Mouse (Mus musculus): Measurements from ENCODE around the gene Gm21985. TPM values are rescaled to one million over a fixed set of nuclear protein-coding genes. Genes with fewer than 3 reads are reported as not detected.
"Not testable (repeated sequence)": the region's sequence is repeated elsewhere in the genome, so short reads cannot be mapped to it uniquely, and the experiment has no call there.

Gm21985 gene
- total and polyA plus RNA-seq, 3 experiments, result 0.51 TPM; not detected in 2

GRCm38 (mm10) chr2:112449597-112450296, 183.6 kb downstream of the Gm21985 start (continued):
- peak; percentile 37; the same call in 1 of the 2 replicates for TF ChIP-seq ZNF384 (IDR thresholded peaks at IDR 0.05; ENCODE audit: low read depth, low read length)

- H3K36me3 ChIP-seq (replicated peaks in 1 of 2; ENCODE audit: control insufficient read depth in 1 of 2, insufficient read depth in 1 of 2, low read length in 1 of 2); DNase-seq (ENCODE audit: extremely low read depth); H3K4me2 ChIP-seq (ENCODE audit: insufficient read depth, low read depth, poor library complexity, severe bottlenecking); H3K27ac ChIP-seq (ENCODE audit: insufficient read depth, low read depth); H3K9ac ChIP-seq (ENCODE audit: insufficient read depth, low read depth); dilution Hi-C loops (cut with MboI; ENCODE audit: extremely low pct_ligation_motif_present, extremely low pct_unique_long_range_greater_than_20kb, low sequenced_read_pairs); H3K9me3 ChIP-seq (replicated peaks; ENCODE audit: low read length); H3K27me3 ChIP-seq (replicated peaks); H3K4me3 ChIP-seq (replicated peaks in 1 of 3; ENCODE audit: low read depth in 2 of 3, low read length in 2 of 3, poor library complexity in 1 of 3): not testable (repeated sequence)
- H3K4me1 ChIP-seq (ENCODE audit: control insufficient read depth in 1 of 2, insufficient read depth in 2 of 2), result peaks cover 3 to 36% of the 10 kb centered on the region in 2 experiments; a peak in 3 of 4 replicates
- in situ Hi-C loops (cut with MboI; ENCODE audit: low pct_ligation_motif_present, low pct_unique_long_range_greater_than_20kb, low sequenced_read_pairs), result loop anchor here (10.0 kb wide), 1 partner anchor 78 kb away; the partner anchor contains the start of gene Katnbl1
- H3K79me2 ChIP-seq (replicated peaks; ENCODE audit: control insufficient read depth, extremely low read depth, insufficient read depth, poor library complexity, severe bottlenecking), result peaks cover 20% of the 10 kb centered on the region
Observed at GRCm38 (mm10) chr2:112452513-112452912, 186.4 kb downstream of the Gm21985 start.

- Histone ChIP-seq H3K36me3 (replicated peaks in 1 of 2; ENCODE audit: control insufficient read depth in 1 of 2, insufficient read depth in 1 of 2, low read length in 1 of 2) (peaks cover 4 to 10% of the 10 kb centered on the region in 2 experiments), H3K9me3 (replicated peaks; ENCODE audit: low read length) (no peaks in the 10 kb centered on the region), H3K4me2 (ENCODE audit: insufficient read depth, low read depth, poor library complexity, severe bottlenecking) (peak overlapping the region; percentile 55), H3K4me1 (ENCODE audit: control insufficient read depth in 1 of 2, insufficient read depth in 2 of 2) (peaks cover 0 to 36% of the 10 kb centered on the region in 2 experiments; a peak in 2 of 4 replicates), H3K4me3 (replicated peaks in 1 of 3; ENCODE audit: low read depth in 2 of 3, low read length in 2 of 3, poor library complexity in 1 of 3) (peak overlapping the region; percentile 76 to 95 (median 92)), H3K27ac (ENCODE audit: insufficient read depth, low read depth) (peak overlapping the region; percentile 23; the same call in 1 of the 2 replicates), H3K79me2 (replicated peaks; ENCODE audit: control insufficient read depth, extremely low read depth, insufficient read depth, poor library complexity, severe bottlenecking) (peaks cover 34% of the 10 kb centered on the region), H3K9ac (ENCODE audit: insufficient read depth, low read depth) (peak overlapping the region; percentile 72), H3K27me3 (replicated peaks) (no peaks in the 10 kb centered on the region)
- in situ Hi-C loops (cut with MboI; ENCODE audit: low pct_ligation_motif_present, low pct_unique_long_range_greater_than_20kb, low sequenced_read_pairs), result loop anchor here (10.0 kb wide), 1 partner anchor 79 kb away; the partner anchor contains the start of gene Katnbl1
- dilution Hi-C loops (cut with MboI; ENCODE audit: extremely low pct_ligation_motif_present, extremely low pct_unique_long_range_greater_than_20kb, low sequenced_read_pairs), result no loop called here
- no peak for DNase-seq (ENCODE audit: extremely low read depth)
- TF ChIP-seq SMC3 (IDR thresholded peaks at IDR 0.05; ENCODE audit: low read depth, low read length), result no peak; the same call in 1 of the 2 replicates
Observed at GRCm38 (mm10) chr2:112454125-112454861, 188.2 kb downstream of the Gm21985 start.

GRCm38 (mm10) chr2:112454862-112455564, 188.9 kb downstream of the Gm21985 start, which contains the start of gene Emc7:
Emc7 (plus strand) TSS chr2:112454997.
- DNase-seq (ENCODE audit: extremely low read depth), result peak; percentile 93
- Histone ChIP-seq H3K9me3 (replicated peaks; ENCODE audit: low read length) (peaks cover 2% of the 10 kb centered on the region), H3K4me2 (ENCODE audit: insufficient read depth, low read depth, poor library complexity, severe bottlenecking) (peak within 1 kb of the TSS; percentile 88), H3K27me3 (replicated peaks) (no peaks in the 10 kb centered on the region), H3K79me2 (replicated peaks; ENCODE audit: control insufficient read depth, extremely low read depth, insufficient read depth, poor library complexity, severe bottlenecking) (peaks cover 36% of the 10 kb centered on the region), H3K4me1 (ENCODE audit: control insufficient read depth in 1 of 2, insufficient read depth in 2 of 2) (peaks cover 0 to 33% of the 10 kb centered on the region in 2 experiments; a peak in 2 of 4 replicates), H3K4me3 (replicated peaks in 1 of 3; ENCODE audit: low read depth in 2 of 3, low read length in 2 of 3, poor library complexity in 1 of 3) (peak within 1 kb of the TSS; percentile 76 to 95 (median 92)), H3K36me3 (replicated peaks in 1 of 2; ENCODE audit: control insufficient read depth in 1 of 2, insufficient read depth in 1 of 2, low read length in 1 of 2) (peaks cover 6 to 16% of the 10 kb centered on the region in 2 experiments), H3K27ac (ENCODE audit: insufficient read depth, low read depth) (peak within 1 kb of the TSS; percentile 47), H3K9ac (ENCODE audit: insufficient read depth, low read depth) (peak within 1 kb of the TSS; percentile 96)
- dilution Hi-C loops (cut with MboI; ENCODE audit: extremely low pct_ligation_motif_present, extremely low pct_unique_long_range_greater_than_20kb, low sequenced_read_pairs) (no loop called here), in situ Hi-C loops (cut with MboI; ENCODE audit: low pct_ligation_motif_present, low pct_unique_long_range_greater_than_20kb, low sequenced_read_pairs) (loop anchor here (10.0 kb wide), 1 partner anchor 80 kb away; the partner anchor contains the start of gene Katnbl1)
- TF ChIP-seq UBTF (IDR thresholded peaks at IDR 0.05; ENCODE audit: low read depth, low read length) (no peak), SMC3 (IDR thresholded peaks at IDR 0.05; ENCODE audit: low read depth, low read length) (no peak), NELFE (IDR thresholded peaks at IDR 0.05; ENCODE audit: low read depth, low read length) (peak; percentile 97), BHLHE40 (IDR thresholded peaks at IDR 0.05; ENCODE audit: low read depth, low read length) (no peak; the same call in 1 of the 2 replicates), MAX (IDR thresholded peaks at IDR 0.05; ENCODE audit: low read length) (no peak), EP300 (IDR thresholded peaks at IDR 0.05; ENCODE audit: low read length) (no peak), HCFC1 (IDR thresholded peaks at IDR 0.05; ENCODE audit: low read depth, low read length) (peak; percentile 97), ZC3H11A (IDR thresholded peaks at IDR 0.05; ENCODE audit: low read depth, low read length) (no peak), MAZ (IDR thresholded peaks at IDR 0.05; ENCODE audit: low read depth, low read length) (peak; percentile 81; the same call in 1 of the 2 replicates), RCOR1 (conservative IDR thresholded peaks at IDR 0.05; ENCODE audit: low read depth, low read length) (no peak), POLR2AphosphoS2 (IDR thresholded peaks at IDR 0.05; ENCODE audit: low read depth, low read length) (peak; percentile 79), PAX5 (IDR thresholded peaks at IDR 0.05; ENCODE audit: low read length) (no peak), POLR2A (IDR thresholded peaks at IDR 0.05; ENCODE audit: low read depth, low read length) (peak; percentile 97), TCF12 (IDR thresholded peaks at IDR 0.05; ENCODE audit: low read depth, low read length) (peak; percentile 92), KAT2A (IDR thresholded peaks at IDR 0.05; ENCODE audit: insufficient replicate concordance, low read length) (peak; percentile 93), GABPA (IDR thresholded peaks at IDR 0.05; ENCODE audit: insufficient replicate concordance, low read depth, low read length) (peak; percentile 56; the same call in 1 of the 2 replicates), MAFK (IDR thresholded peaks at IDR 0.05; ENCODE audit: insufficient replicate concordance, low read length) (0 out of 2 replicates have a peak, but pooled peaks have one; percentile 39)
